Mouse (Mus musculus) forebrain, embryonic 12.5 days (tissue): ENCODE data around the gene Ociad1. TPM values are rescaled to one million over a fixed set of nuclear protein-coding genes. Genes with fewer than 3 reads are reported as not detected.

ENCODE experiments used
- ATAC-seq: fragments of 200-750 bp; cut with Nextera tagmentation; 2 replicates; pipeline ENCODE4 v1.8.0; 2017; ENCODE audit warnings: moderate TSS enrichment; ENCODE audit not compliant: low FRiP score
- H3K27ac ChIP-seq: fragments of 300-500 bp; sonication (generic); 2 replicates; pipeline ENCODE4 v1.5.1; 2016; ENCODE audit warnings: mild to moderate bottlenecking
- H3K27me3 ChIP-seq: fragments of 300-500 bp; sonication (generic); 2 replicates; pipeline ENCODE4 v1.6.1; 2016; ENCODE audit warnings: mild to moderate bottlenecking
- H3K36me3 ChIP-seq: fragments of 300-500 bp; sonication (generic); replicated peaks from 2 replicates; pipeline ENCODE4 v1.6.1; 2016; ENCODE audit warnings: mild to moderate bottlenecking
- H3K4me1 ChIP-seq: fragments of 300-500 bp; sonication (generic); 2 replicates; pipeline ENCODE4 v1.6.1; 2016
- H3K4me2 ChIP-seq: fragments of 300-500 bp; sonication (generic); 2 replicates; pipeline ENCODE4 v1.6.1; 2016; ENCODE audit warnings: mild to moderate bottlenecking, moderate library complexity
- H3K4me3 ChIP-seq: fragments of 300-500 bp; sonication (generic); replicated peaks from 2 replicates; pipeline ENCODE4 v1.5.1; 2016; ENCODE audit warnings: mild to moderate bottlenecking
- H3K9ac ChIP-seq: fragments of 300-500 bp; sonication (generic); 2 replicates; pipeline ENCODE4 v1.6.1; 2016; ENCODE audit warnings: mild to moderate bottlenecking
- H3K9me3 ChIP-seq: fragments of 300-500 bp; sonication (generic); 2 replicates; pipeline ENCODE4 v1.6.1; 2016
- WGBS: fragments of 180-500 bp; shearing (Covaris S2); methylation state at CpG from one replicate; pipeline ENCODE4 v1.1.7; 2016; 5-methylcytosine and 5-hydroxymethylcytosine counted together
- polyA plus RNA-seq: library from polyadenylated mRNA; unstranded; fragments of >200 nt; fragmentation: Nextera tagmentation; extraction: Ambion mirVana; gene quantifications from 2 replicates; pipeline ENCODE4 v1.2.1, GENCODE M21; 2016

Ociad1 gene
- polyA plus RNA-seq, 1 experiment from 2014 or later, result 182 TPM

DNA sequence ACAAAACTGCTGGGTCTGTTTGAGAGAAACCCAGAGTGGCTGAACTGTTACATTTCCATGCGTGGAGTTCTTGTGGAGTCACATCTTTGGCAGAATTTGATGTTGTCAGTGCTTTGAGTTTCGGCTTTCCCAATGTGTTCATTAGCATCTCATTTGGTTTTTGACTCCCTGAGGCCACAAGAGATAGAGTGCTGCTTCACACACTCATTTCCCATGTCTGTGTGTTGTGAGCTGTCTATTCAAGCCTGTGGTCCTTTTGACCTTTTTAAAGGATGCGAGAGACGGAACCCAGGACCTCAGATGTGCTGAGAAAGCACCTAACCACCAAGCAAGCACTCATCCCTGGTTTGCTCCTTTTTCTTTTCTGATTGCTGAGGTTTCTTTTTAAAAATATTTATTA, 52.7 kb downstream of the Ociad1 start:
- no peaks in the 10 kb centered on the region for H3K27me3 ChIP-seq
- peaks cover 16% of the 10 kb centered on the region; the same call in 1 of the 2 replicates for H3K4me1 ChIP-seq

DNA sequence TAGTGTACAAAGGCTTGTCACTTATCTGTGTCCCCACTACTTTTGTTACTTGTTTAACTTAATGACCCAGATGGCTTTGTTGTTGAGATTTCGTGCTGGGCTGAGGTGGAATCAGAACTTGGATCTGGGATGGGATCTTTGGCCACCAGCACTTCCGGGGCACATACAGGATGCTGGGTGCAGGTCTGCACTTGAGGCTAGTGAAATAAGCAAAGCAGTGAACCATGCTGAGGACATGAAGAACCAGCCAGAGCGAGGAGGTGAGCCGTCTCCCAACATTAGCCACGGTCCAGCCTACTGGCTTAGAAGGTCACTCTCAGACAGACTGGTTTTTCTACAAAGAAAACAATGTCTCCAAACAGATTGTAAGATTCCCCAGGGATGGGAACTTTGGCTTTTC, 56.9 kb downstream of the Ociad1 start:
- 65% methylated on average over 5 of the region's 5 CpGs for WGBS
- no peaks in the 10 kb centered on the region for H3K27me3 ChIP-seq
- peaks cover 23% of the 10 kb centered on the region for H3K4me1 ChIP-seq
- no peak for ATAC-seq
- H3K9ac ChIP-seq, result no peak overlapping the region
- no peaks in the 10 kb centered on the region for H3K9me3 ChIP-seq
- no peak overlapping the region for H3K4me3 ChIP-seq
- no peak overlapping the region for H3K27ac ChIP-seq
- H3K36me3 ChIP-seq, result no peaks in the 10 kb centered on the region
- no peak overlapping the region for H3K4me2 ChIP-seq

More for the DNA sequence above, 52.7 kb downstream of the Ociad1 start:
- no peak for ATAC-seq
- Histone ChIP-seq H3K4me2 (no peak overlapping the region), H3K4me3 (no peak overlapping the region), H3K9me3 (no peaks in the 10 kb centered on the region), H3K9ac (no peak overlapping the region), H3K36me3 (no peaks in the 10 kb centered on the region), H3K27ac (no peak overlapping the region)
- WGBS, result 86% methylated on average over 4 of the region's 4 CpGs

DNA sequence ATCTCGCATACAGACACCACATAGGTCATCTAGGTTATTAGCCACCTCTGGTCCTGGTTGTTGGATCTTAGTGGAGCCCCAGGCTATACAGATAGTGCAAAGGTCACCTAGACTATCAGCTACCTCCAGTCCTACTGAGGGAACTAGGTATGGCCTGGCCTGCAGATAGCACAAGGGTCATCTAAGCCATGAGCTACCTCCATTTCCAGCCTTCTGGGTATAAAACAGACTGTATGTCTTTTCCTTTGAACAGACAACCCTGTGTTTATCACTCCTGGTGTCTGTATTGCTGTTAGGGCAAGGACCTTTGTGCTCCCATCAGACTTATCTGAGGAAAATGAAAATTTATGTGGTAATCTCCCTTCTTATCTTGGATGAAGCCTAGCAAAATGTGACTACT, 59.2 kb downstream of the Ociad1 start:
- Histone ChIP-seq H3K9ac (no peak overlapping the region), H3K27me3 (no peaks in the 10 kb centered on the region), H3K4me1 (peaks cover 16% of the 10 kb centered on the region; the same call in 1 of the 2 replicates), H3K36me3 (no peaks in the 10 kb centered on the region), H3K4me3 (no peak overlapping the region), H3K9me3 (no peaks in the 10 kb centered on the region), H3K27ac (no peak overlapping the region), H3K4me2 (no peak overlapping the region)
- WGBS, result 92% methylated on average over 1 of the region's 1 CpGs
- no peak for ATAC-seq

DNA sequence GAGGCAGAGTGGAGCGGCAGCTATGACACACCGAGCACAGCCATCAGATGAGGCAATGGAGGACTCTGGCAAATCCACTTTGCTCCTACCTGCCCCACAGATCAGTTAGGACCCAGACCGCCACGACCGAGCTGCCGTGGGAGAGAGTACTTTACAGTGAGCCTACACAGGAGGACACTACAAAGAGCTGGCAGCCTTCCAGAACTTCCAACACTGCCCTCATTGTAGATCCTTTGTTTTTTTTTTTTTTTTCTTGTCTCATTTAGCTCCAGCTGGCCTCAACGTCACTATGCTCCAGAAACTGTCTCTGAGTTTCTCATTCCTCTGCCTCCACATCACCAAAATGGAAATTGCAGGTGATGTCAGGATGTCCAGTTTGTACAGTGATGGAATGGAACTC, 60.9 kb downstream of the Ociad1 start:
- H3K36me3 ChIP-seq, result no peaks in the 10 kb centered on the region
- no peak overlapping the region for H3K4me2 ChIP-seq
- no peaks in the 10 kb centered on the region for H3K9me3 ChIP-seq
- no peak overlapping the region for H3K9ac ChIP-seq
- WGBS, result 65% methylated on average over 7 of the region's 7 CpGs
- no peak overlapping the region for H3K4me3 ChIP-seq
- ATAC-seq, result no peak
- H3K27ac ChIP-seq, result no peak overlapping the region
- no peaks in the 10 kb centered on the region for H3K27me3 ChIP-seq
- peaks cover 15% of the 10 kb centered on the region; the same call in 1 of the 2 replicates for H3K4me1 ChIP-seq

DNA sequence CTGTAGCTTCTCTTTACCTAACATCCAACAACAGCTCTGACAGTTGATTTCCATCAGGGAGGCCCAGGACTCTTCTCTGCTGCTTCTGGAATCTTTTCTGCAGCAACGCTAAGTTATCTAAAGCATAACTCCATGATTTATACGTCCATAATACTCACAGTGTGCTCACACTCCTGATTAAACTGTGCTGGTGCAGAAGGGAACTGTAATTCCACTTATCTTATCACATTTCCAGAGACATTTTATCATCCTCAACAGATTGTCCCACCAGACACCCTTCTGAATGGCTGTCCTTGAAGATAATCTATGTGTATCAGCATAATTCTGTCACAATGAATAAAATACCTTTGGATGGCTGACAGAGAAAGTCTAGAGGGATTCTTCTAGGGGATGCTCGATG, 61.4 kb downstream of the Ociad1 start:
- no peak for ATAC-seq

DNA sequence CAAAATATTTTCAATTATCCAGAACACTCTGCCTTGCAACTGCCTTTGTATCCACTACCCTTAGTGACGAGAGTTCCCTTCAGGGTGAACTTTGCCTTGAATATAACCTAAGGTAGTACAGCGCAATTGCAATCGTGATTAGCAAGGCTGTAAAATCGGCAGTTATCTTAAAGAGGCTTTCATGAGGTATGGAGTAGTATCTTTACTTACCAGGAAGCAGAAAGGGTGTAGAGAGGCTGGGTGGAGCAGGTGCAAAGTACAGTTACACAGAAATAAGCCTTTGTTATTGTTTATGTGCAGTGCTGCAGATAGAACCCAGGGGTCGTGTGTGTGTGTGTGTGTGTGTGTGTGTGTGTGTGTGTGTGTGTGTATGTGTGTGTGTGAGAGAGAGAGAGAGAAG, 62.8 kb downstream of the Ociad1 start:
- Histone ChIP-seq H3K27me3 (peaks cover 10% of the 10 kb centered on the region; the same call in 1 of the 2 replicates), H3K36me3 (no peaks in the 10 kb centered on the region), H3K9ac (no peak overlapping the region), H3K4me3 (no peak overlapping the region), H3K27ac (no peak overlapping the region), H3K4me2 (no peak overlapping the region), H3K4me1 (peaks cover 18% of the 10 kb centered on the region), H3K9me3 (no peaks in the 10 kb centered on the region)
- 87% methylated on average over 5 of the region's 5 CpGs for WGBS
- ATAC-seq, result no peak

More for the DNA sequence above, 61.4 kb downstream of the Ociad1 start:
- 72% methylated on average over 3 of the region's 3 CpGs for WGBS
- H3K36me3 ChIP-seq, result no peaks in the 10 kb centered on the region
- H3K27ac ChIP-seq, result no peak overlapping the region
- peaks cover 14% of the 10 kb centered on the region; the same call in 1 of the 2 replicates for H3K4me1 ChIP-seq
- H3K9ac ChIP-seq, result no peak overlapping the region
- H3K27me3 ChIP-seq, result 0 out of 2 replicates have a peak, but pooled peaks cover under 1% of the 10 kb centered on the region
- H3K9me3 ChIP-seq, result no peaks in the 10 kb centered on the region
- no peak overlapping the region for H3K4me3 ChIP-seq
- H3K4me2 ChIP-seq, result no peak overlapping the region

DNA sequence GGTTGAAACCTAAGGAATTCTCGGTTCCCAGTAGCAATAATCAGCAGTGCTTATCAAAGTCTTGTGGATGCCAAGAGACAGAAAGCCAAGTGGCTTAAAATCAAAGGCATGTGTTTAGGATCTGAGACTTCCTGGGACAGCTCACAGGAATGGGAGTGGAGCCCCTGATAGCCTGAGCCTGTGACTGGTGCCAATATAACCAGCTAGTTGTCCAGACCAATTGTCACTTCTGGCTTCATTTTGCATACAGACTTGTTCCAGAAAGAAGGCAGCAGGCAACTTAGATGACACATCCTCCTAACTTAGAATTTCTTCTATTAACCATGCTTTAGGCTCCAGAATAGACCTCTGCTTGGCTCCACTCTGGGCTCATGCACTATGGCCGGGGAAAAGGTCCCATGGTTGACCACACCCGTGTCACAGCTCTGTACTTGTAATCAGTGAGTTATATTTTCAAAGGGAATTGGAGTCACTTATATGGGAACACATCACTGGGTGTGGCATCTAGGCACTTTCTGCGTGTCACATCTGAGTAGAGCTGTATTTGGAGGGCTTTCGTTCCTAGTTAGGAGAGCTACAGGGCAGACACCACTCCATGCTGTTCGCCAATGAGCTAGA, 66.7 kb downstream of the Ociad1 start:
- Histone ChIP-seq H3K4me1 (peaks cover 8% of the 10 kb centered on the region; the same call in 1 of the 2 replicates), H3K4me3 (no peak overlapping the region), H3K36me3 (no peaks in the 10 kb centered on the region), H3K27me3 (peaks cover 10% of the 10 kb centered on the region; the same call in 1 of the 2 replicates), H3K9ac (no peak overlapping the region), H3K9me3 (no peaks in the 10 kb centered on the region), H3K4me2 (no peak overlapping the region), H3K27ac (no peak overlapping the region)
- 81% methylated on average over 6 of the region's 6 CpGs for WGBS
- ATAC-seq, result no peak

DNA sequence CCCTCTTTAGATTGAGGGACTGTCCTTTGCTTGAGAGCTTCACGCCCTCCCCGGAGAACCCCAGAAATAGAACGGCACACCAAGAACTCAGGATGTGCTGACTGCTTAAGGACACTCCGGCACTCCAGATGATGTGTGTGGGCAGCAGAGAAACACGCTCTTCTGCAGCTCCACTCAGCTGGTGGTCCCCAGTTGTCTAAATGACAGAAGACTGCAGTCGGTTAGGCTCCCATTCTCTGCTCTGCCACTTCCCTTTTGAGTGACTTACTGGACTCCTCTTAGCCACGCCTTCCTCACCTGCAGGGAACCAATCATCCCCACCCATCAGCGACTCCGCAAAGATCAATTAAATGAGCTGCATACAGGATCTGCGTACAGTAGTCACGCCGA, 67.2 kb downstream of the Ociad1 start:
- H3K9ac ChIP-seq, result no peak overlapping the region
- peaks cover 4% of the 10 kb centered on the region; the same call in 1 of the 2 replicates for H3K4me1 ChIP-seq
- H3K9me3 ChIP-seq, result no peaks in the 10 kb centered on the region
- no peak overlapping the region for H3K4me2 ChIP-seq
- ATAC-seq, result no peak
- H3K36me3 ChIP-seq, result no peaks in the 10 kb centered on the region
- H3K27ac ChIP-seq, result no peak overlapping the region
- H3K4me3 ChIP-seq, result no peak overlapping the region
- peaks cover 10% of the 10 kb centered on the region; the same call in 1 of the 2 replicates for H3K27me3 ChIP-seq
- 41% methylated on average over 12 of the region's 12 CpGs for WGBS

DNA sequence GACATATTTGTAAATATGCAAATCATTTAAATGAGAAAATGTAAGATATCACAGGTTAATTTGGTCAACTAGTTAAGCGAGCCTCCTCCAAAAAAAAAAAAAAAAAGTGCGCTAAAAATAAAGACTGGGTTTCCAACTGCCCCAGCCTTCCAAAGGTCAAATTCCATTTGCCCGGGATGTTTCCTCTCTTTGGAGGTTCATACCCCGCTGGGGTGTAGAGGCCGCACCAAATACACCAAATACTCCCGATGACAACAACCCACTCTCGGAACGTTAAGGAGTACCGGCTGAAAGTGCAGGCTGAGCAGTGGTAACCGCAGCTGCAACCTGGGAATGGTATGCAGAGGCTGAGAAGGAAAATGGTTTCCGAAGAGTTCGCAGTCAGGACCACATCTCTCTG, 67.7 kb downstream of the Ociad1 start:
- no peaks in the 10 kb centered on the region for H3K9me3 ChIP-seq

DNA sequence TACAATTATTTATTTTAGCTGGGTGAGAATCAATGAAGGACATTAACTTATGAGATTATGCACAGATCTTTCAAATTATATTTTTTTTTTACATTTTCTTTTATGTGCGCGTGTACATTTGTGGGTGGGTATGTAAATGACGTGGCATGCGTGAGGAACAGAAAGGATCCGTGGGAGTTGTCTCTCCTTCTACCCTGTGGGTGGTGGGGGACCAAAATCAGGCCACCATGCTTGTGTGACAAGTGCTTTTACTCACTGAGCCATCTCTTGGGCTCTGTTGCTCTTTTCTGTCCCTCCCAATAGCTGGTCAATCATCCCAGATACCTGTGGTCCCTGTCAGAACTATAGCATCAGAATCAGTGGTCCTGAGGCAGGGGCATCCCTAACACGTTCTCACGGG, 69.8 kb downstream of the Ociad1 start:
- Histone ChIP-seq H3K4me3 (no peak overlapping the region), H3K4me2 (no peak overlapping the region), H3K27me3 (peaks cover 10% of the 10 kb centered on the region; the same call in 1 of the 2 replicates), H3K9me3 (no peaks in the 10 kb centered on the region), H3K4me1 (peaks cover 4% of the 10 kb centered on the region; the same call in 1 of the 2 replicates), H3K9ac (no peak overlapping the region), H3K36me3 (no peaks in the 10 kb centered on the region), H3K27ac (no peak overlapping the region)
- WGBS, result 89% methylated on average over 7 of the region's 7 CpGs
- no peak for ATAC-seq

More for the DNA sequence above, 67.7 kb downstream of the Ociad1 start:
- H3K9ac ChIP-seq, result no peak overlapping the region
- ATAC-seq, result no peak
- 29% methylated on average over 12 of the region's 12 CpGs for WGBS
- no peak overlapping the region for H3K27ac ChIP-seq
- no peaks in the 10 kb centered on the region for H3K36me3 ChIP-seq
- H3K27me3 ChIP-seq, result peaks cover 10% of the 10 kb centered on the region; the same call in 1 of the 2 replicates
- no peak overlapping the region for H3K4me3 ChIP-seq
- peaks cover 4% of the 10 kb centered on the region; the same call in 1 of the 2 replicates for H3K4me1 ChIP-seq
- H3K4me2 ChIP-seq, result no peak overlapping the region

DNA sequence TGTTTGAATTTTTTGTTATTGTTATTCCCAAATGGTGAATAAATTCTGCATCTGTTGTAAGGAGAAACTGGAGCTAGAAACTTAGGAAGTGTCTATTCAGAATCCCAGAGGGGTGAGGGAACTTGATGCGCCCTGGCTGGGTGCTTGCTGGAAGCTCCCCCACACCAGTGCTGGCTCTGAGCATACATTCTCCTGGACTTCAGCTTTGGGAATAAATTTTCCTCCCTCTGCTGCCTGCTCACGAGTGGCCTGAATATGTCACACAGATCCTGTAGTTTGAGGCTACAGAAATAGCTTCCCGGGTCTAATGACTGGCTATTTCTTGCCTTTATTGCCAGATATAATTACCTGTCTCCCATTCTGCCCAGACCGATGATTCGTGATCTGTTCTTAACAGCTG, 70.2 kb downstream of the Ociad1 start:
- WGBS, result 86% methylated on average over 5 of the region's 5 CpGs
- no peak overlapping the region for H3K27ac ChIP-seq
- no peaks in the 10 kb centered on the region for H3K36me3 ChIP-seq
- peaks cover 4% of the 10 kb centered on the region; the same call in 1 of the 2 replicates for H3K4me1 ChIP-seq
- H3K4me2 ChIP-seq, result no peak overlapping the region
- H3K27me3 ChIP-seq, result peaks cover 10% of the 10 kb centered on the region; the same call in 1 of the 2 replicates
- ATAC-seq, result no peak
- no peak overlapping the region for H3K9ac ChIP-seq
- H3K9me3 ChIP-seq, result no peaks in the 10 kb centered on the region
- no peak overlapping the region for H3K4me3 ChIP-seq
